Mouse (Mus musculus): ENCODE measurements around the gene Clybl. TPM values are rescaled to one million over a fixed set of nuclear protein-coding genes. Genes with fewer than 3 reads are reported as not detected.

The Clybl gene
- polyA plus RNA-seq, 2 experiments, result 13.3 to 20.4 TPM

GRCm38 (mm10) chr14:122390935-122391334 is 209.4 kb downstream of the Clybl start:
- no peak overlapping the region for H3K27ac ChIP-seq (replicated peaks; ENCODE audit: low read depth, low read length)
- WGBS, result 37% methylated on average over 4 of the region's 4 CpGs
- peaks cover 19% of the 10 kb centered on the region; the same call in 1 of the 2 replicates for H3K27me3 ChIP-seq (ENCODE audit: control insufficient read depth, insufficient read depth, low read length)
- no peaks in the 10 kb centered on the region for H3K4me1 ChIP-seq (ENCODE audit: control insufficient read depth, insufficient read depth, low read length)
- no peak overlapping the region for H3K9ac ChIP-seq (ENCODE audit: low read depth, low read length, severe bottlenecking)
- no peaks in the 10 kb centered on the region for H3K36me3 ChIP-seq (ENCODE audit: control insufficient read depth, insufficient read depth, low read length)
- H3K4me3 ChIP-seq (replicated peaks; ENCODE audit: low read length), result no peak overlapping the region
- TF ChIP-seq POLR2A (IDR thresholded peaks at IDR 0.05; ENCODE audit: borderline replicate concordance, extremely low read depth, insufficient read depth, insufficient read length), result no peak
- DNase-seq (ENCODE audit: low spot score) (no peak), ATAC-seq (ENCODE audit: low FRiP score, low read depth) (no peak)
- H3K9me3 ChIP-seq (ENCODE audit: control insufficient read depth, low read length), result no peaks in the 10 kb centered on the region
- no peak overlapping the region for H3K4me2 ChIP-seq (replicated peaks; ENCODE audit: low read depth, low read length, severe bottlenecking)

GRCm38 (mm10) chr14:122393119-122393518 is 211.6 kb downstream of the Clybl start:
- Histone ChIP-seq H3K36me3 (ENCODE audit: control insufficient read depth, insufficient read depth, low read length) (no peaks in the 10 kb centered on the region), H3K9me3 (ENCODE audit: control insufficient read depth, low read length) (no peaks in the 10 kb centered on the region), H3K4me2 (replicated peaks; ENCODE audit: low read depth, low read length, severe bottlenecking) (no peak overlapping the region), H3K4me3 (replicated peaks; ENCODE audit: low read length) (no peak overlapping the region), H3K9ac (ENCODE audit: low read depth, low read length, severe bottlenecking) (no peak overlapping the region), H3K27me3 (ENCODE audit: control insufficient read depth, insufficient read depth, low read length) (peaks cover 14% of the 10 kb centered on the region; the same call in 1 of the 2 replicates), H3K4me1 (ENCODE audit: control insufficient read depth, insufficient read depth, low read length) (no peaks in the 10 kb centered on the region), H3K27ac (replicated peaks; ENCODE audit: low read depth, low read length) (no peak overlapping the region)
- 78% methylated on average over 1 of the region's 1 CpGs for WGBS
- DNase-seq (ENCODE audit: low spot score) (no peak), ATAC-seq (ENCODE audit: low FRiP score, low read depth) (no peak)
- no peak for TF ChIP-seq POLR2A (IDR thresholded peaks at IDR 0.05; ENCODE audit: borderline replicate concordance, extremely low read depth, insufficient read depth, insufficient read length)

- Histone ChIP-seq H3K9ac (ENCODE audit: low read depth, low read length, severe bottlenecking) (no peak overlapping the region), H3K4me3 (replicated peaks; ENCODE audit: low read length) (no peak overlapping the region), H3K36me3 (ENCODE audit: control insufficient read depth, insufficient read depth, low read length) (no peaks in the 10 kb centered on the region), H3K9me3 (ENCODE audit: control insufficient read depth, low read length) (no peaks in the 10 kb centered on the region), H3K27ac (replicated peaks; ENCODE audit: low read depth, low read length) (no peak overlapping the region), H3K4me1 (ENCODE audit: control insufficient read depth, insufficient read depth, low read length) (no peaks in the 10 kb centered on the region), H3K4me2 (replicated peaks; ENCODE audit: low read depth, low read length, severe bottlenecking) (no peak overlapping the region), H3K27me3 (ENCODE audit: control insufficient read depth, insufficient read depth, low read length) (peaks cover 10% of the 10 kb centered on the region; the same call in 1 of the 2 replicates)
- WGBS, result 77% methylated on average over 4 of the region's 4 CpGs
- ATAC-seq (ENCODE audit: low FRiP score, low read depth), result no peak
- DNase-seq (ENCODE audit: low spot score), result no peak
- TF ChIP-seq POLR2A (IDR thresholded peaks at IDR 0.05; ENCODE audit: borderline replicate concordance, extremely low read depth, insufficient read depth, insufficient read length), result no peak
Observed at GRCm38 (mm10) chr14:122398676-122399075, 217.2 kb downstream of the Clybl start.

GRCm38 (mm10) chr14:122399906-122400305 is 218.4 kb downstream of the Clybl start:
- Histone ChIP-seq H3K9ac (ENCODE audit: low read depth, low read length, severe bottlenecking) (no peak overlapping the region), H3K27me3 (ENCODE audit: control insufficient read depth, insufficient read depth, low read length) (peaks cover 17% of the 10 kb centered on the region), H3K27ac (replicated peaks; ENCODE audit: low read depth, low read length) (no peak overlapping the region), H3K9me3 (ENCODE audit: control insufficient read depth, low read length) (no peaks in the 10 kb centered on the region), H3K36me3 (ENCODE audit: control insufficient read depth, insufficient read depth, low read length) (no peaks in the 10 kb centered on the region), H3K4me3 (replicated peaks; ENCODE audit: low read length) (no peak overlapping the region), H3K4me1 (ENCODE audit: control insufficient read depth, insufficient read depth, low read length) (no peaks in the 10 kb centered on the region), H3K4me2 (replicated peaks; ENCODE audit: low read depth, low read length, severe bottlenecking) (no peak overlapping the region)
- no peak for DNase-seq (ENCODE audit: low spot score)
- ATAC-seq (ENCODE audit: low FRiP score, low read depth), result no peak
- TF ChIP-seq POLR2A (IDR thresholded peaks at IDR 0.05; ENCODE audit: borderline replicate concordance, extremely low read depth, insufficient read depth, insufficient read length), result no peak
- 35% methylated on average over 5 of the region's 5 CpGs for WGBS

- WGBS, result 59% methylated on average over 11 of the region's 11 CpGs
- H3K4me3 ChIP-seq (replicated peaks; ENCODE audit: low read length), result no peak overlapping the region
- DNase-seq (ENCODE audit: low spot score), result no peak
- H3K9me3 ChIP-seq (ENCODE audit: control insufficient read depth, low read length), result no peaks in the 10 kb centered on the region
- no peak for ATAC-seq (ENCODE audit: low FRiP score, low read depth)
- H3K4me1 ChIP-seq (ENCODE audit: control insufficient read depth, insufficient read depth, low read length), result peaks cover 12% of the 10 kb centered on the region
- no peaks in the 10 kb centered on the region for H3K36me3 ChIP-seq (ENCODE audit: control insufficient read depth, insufficient read depth, low read length)
- no peak for TF ChIP-seq POLR2A (IDR thresholded peaks at IDR 0.05; ENCODE audit: borderline replicate concordance, extremely low read depth, insufficient read depth, insufficient read length)
- no peak overlapping the region for H3K9ac ChIP-seq (ENCODE audit: low read depth, low read length, severe bottlenecking)
- H3K4me2 ChIP-seq (replicated peaks; ENCODE audit: low read depth, low read length, severe bottlenecking), result no peak overlapping the region
- H3K27ac ChIP-seq (replicated peaks; ENCODE audit: low read depth, low read length), result no peak overlapping the region
- H3K27me3 ChIP-seq (ENCODE audit: control insufficient read depth, insufficient read depth, low read length), result peaks cover 37% of the 10 kb centered on the region
Observed at GRCm38 (mm10) chr14:122401886-122402285, 220.4 kb downstream of the Clybl start.

Data from limb, embryonic 14.5 days (tissue).